Mouse (Mus musculus) left cerebral cortex, postnatal 25 days (tissue): ENCODE measurements around the gene Pcsk6. TPM values are rescaled to one million over a fixed set of nuclear protein-coding genes. Genes with fewer than 3 reads are reported as not detected.

ENCODE experiments used
- DNase-seq, 2 experiments: peaks; one replicate each; pipeline ENCODE4 v3.0.0; 2022; ENCODE audit warnings: low spot score in 2 of 2, mixed read lengths in 1 of 2
- intact Hi-C: fragments of 180-260 bp; cut with DNase I; formaldehyde crosslinking; loops from one replicate; pipeline ENCODE4 v1.15.1; 2025
- total RNA-seq, 2 experiments: library from RNA; stranded (reverse); gene quantifications; 2 replicates each; pipeline ENCODE4 v1.2.3; 2021

Gene Pcsk6
- total RNA-seq, 2 experiments from 2014 or later: 8.5 to 8.7 TPM

- no peak for DNase-seq
- intact Hi-C loops: no loop called here
These were observed 117.7 kb downstream of the Pcsk6 start for GRCm38 (mm10) chr7:65978996-65979823.

DNA sequence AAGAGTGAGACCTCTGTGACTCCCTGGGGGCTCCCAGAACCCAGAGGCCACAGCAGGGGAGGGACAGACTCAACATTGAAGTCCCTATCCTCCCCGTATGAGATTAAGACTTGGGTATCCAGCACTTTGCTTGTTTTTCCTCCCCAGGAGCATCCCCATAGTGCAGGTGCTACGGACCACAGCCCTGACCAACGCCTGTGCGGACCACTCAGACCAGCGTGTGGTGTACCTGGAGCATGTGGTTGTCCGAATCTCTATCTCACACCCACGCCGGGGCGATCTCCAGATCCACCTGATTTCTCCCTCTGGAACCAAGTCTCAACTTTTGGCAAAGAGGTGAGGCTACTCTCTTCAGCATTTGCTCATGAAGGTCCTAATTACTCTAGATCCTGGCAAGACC lies 118.5 kb downstream of the Pcsk6 start:
- intact Hi-C loops: no loop called here
- DNase-seq: no peak

- intact Hi-C loops: no loop called here
- DNase-seq: no peak
These were observed 120.5 kb downstream of the Pcsk6 start for GRCm38 (mm10) chr7:65982057-65982456.

- no peak for DNase-seq
- intact Hi-C loops: no loop called here
These were observed 126.7 kb downstream of the Pcsk6 start for GRCm38 (mm10) chr7:65988249-65988648.

GRCm38 (mm10) chr7:65988709-65989108 lies 127.2 kb downstream of the Pcsk6 start:
- intact Hi-C loops: no loop called here
- DNase-seq: peak in 1 of 2 experiments; percentile 6

- no peak for DNase-seq
- intact Hi-C loops: no loop called here
These were observed 130.8 kb downstream of the Pcsk6 start for GRCm38 (mm10) chr7:65992329-65992728.

DNA sequence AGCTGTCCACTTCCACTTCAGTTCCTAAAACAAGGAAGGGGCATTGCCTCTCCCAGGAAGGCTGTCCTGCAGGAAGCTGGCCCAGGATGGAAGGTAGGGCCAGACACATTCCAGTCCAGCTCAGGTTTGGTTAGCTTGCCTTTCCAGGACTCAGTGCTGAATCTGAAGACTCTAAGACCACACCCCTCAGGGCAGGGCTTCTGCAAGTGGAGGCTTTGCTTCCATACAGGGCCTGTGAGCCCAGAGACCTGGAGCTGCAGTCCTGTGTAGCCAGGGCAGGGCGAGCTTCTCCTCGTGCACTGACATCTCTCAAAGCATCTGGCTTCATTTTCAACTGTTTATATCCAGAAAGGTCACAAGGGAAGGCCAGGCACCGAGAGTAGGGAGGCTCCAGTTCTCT lies 131.9 kb downstream of the Pcsk6 start:
- intact Hi-C loops: no loop called here
- DNase-seq: no peak

DNA sequence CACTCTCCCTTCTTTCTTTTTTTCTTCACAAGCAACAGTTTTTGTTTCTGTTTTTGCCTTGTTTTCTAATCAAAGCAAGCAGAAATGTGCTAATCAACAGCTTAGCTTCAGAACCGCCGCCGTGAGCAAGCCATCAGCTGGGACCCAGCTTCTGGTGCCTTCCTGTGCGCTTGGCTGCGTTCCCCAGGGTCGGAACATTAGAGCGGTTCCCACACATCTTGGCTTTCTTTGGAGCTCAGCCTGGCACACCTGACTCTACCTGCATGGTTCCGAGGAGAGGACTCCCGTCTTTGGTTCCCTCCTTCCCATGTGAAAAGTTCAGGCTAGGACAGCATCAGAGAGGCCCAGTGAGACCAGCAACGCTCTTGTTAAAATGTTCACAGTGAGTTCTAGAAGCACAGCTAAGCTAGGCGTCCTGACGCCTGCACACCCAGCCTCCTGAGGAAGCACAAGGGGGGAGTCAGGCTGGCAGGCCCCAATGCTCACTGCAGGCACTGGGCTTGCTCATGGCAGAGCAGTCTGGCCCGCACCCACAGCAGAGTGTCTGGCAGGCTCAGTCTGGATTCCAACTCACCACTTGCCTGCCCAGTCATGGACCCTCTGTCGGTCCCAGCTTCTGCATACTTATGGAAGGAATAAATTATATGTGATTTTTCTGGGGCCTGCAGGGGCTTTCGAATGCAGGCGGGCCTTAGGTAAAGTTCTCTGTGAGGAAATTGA lies 139.7 kb downstream of the Pcsk6 start:
- intact Hi-C loops: no loop called here
- DNase-seq: no peak

GRCm38 (mm10) chr7:66001797-66002196 lies 140.3 kb downstream of the Pcsk6 start:
- intact Hi-C loops: no loop called here
- DNase-seq: no peak

GRCm38 (mm10) chr7:66003447-66003846 lies 141.9 kb downstream of the Pcsk6 start:
- intact Hi-C loops: no loop called here
- no peak for DNase-seq

DNA sequence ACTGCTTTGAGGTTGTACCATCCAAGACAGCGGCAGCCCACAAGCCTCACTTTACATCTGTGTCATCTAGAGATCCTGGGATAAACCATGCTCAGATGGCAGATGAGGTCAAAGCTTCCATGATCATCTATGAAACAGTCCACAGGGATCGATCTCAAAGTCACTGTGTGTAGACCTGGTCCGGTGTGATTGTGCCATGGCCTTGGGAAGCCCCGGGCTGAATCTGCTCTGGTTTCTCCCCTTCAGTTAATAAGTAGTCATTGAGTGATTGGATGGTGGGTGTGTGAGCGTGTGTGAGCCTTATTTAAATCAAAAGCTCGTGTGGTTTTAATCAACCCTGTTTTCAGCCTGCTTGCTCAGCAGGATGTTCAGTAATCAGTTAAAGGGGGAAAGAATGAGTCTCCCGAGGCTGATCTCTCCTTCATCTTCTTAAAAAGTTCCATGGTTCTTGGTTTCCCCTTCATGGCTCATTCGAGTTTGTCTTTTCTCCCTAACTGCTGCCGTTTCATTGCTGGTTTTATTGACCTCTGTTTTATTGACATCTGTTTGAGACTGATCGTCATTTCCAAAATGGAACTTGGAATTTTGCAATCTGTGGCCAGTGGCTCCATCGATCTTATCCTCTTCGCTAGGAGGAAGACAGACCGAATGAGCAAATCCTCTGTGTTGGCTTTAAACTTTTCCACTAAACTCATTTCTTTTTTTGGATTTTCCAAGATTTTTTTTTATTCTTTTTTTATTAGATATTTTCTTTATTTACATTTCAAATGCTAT lies 142.5 kb downstream of the Pcsk6 start:
- intact Hi-C loops: no loop called here
- DNase-seq: no peak

- no peak for DNase-seq
- intact Hi-C loops: no loop called here
These were observed 143.5 kb downstream of the Pcsk6 start for GRCm38 (mm10) chr7:66005066-66005465.

GRCm38 (mm10) chr7:66008161-66008891 lies 146.8 kb downstream of the Pcsk6 start:
- peak in 1 of 2 experiments; percentile 6 for DNase-seq
- intact Hi-C loops: no loop called here

DNA sequence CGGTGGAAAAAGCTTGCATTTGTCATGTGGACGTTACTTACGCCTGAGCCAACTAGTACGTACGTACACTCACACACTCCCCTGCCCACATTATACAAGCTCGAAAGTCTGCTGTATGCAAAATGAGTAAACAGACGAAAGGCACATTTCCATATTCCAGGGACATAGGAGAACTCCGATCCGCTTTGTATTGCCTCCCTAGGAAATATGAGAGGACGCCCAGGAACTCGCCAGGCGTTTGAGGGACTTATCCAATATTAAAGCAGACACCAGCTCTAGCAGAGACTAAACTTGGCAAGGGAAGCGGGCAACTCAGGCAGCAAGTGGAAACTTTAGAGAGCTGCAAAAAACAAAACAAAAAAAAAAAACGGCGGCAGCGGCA lies 147.3 kb downstream of the Pcsk6 start:
- DNase-seq: peak in 1 of 2 experiments; percentile 33
- intact Hi-C loops: no loop called here

- intact Hi-C loops: no loop called here
- no peak for DNase-seq
These were observed 149.0 kb downstream of the Pcsk6 start for GRCm38 (mm10) chr7:66010518-66010917.

- DNase-seq: peak; percentile 20 to 55
- intact Hi-C loops: loop anchor here (5.0 kb wide), 1 partner anchor 295 kb away; no protein-coding TSS in a partner anchor
These were observed 166.2 kb downstream of the Pcsk6 start for GRCm38 (mm10) chr7:66027747-66028146.

GRCm38 (mm10) chr7:66028766-66029512 lies 167.4 kb downstream of the Pcsk6 start:
- intact Hi-C loops: loop anchor here (5.0 kb wide), 1 partner anchor 297 kb away; no protein-coding TSS in a partner anchor

DNA sequence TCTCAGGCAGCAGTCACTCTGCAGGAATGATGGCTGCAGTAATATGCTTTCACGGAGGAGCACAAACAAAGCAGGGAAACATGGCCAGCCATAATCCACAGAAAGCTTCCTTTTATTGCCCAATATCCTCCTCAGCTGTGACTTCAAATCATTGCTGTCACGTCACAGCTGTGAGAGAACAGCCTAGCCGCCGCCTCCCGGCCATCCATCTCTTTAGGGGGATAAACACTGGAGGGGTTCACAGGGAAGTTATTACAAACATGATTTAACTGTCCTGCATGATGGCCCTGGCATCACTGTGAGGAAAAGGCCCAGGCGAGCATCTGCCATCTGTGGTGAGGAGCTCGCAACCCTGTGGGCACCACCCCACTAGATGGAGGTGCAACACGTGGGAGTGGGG lies 175.3 kb downstream of the Pcsk6 start:
- no peak for DNase-seq
- intact Hi-C loops: no loop called here

More at GRCm38 (mm10) chr7:66028766-66029512, 167.4 kb downstream of the Pcsk6 start:
- DNase-seq: no peak

GRCm38 (mm10) chr7:66038261-66038660 lies 176.7 kb downstream of the Pcsk6 start:
- DNase-seq: no peak
- intact Hi-C loops: no loop called here
